Mouse (Mus musculus) MEL (cell line): ENCODE results near the gene Gpr137. TPM values are rescaled to one million over a fixed set of nuclear protein-coding genes. Genes with fewer than 3 reads are reported as not detected.

Experiments used
- DNase-seq: peaks from one replicate; pipeline ENCODE4 v3.0.0; 2011; ENCODE audit warnings: low read depth, low spot score
- H3K27ac ChIP-seq: 2 replicates; pipeline ENCODE4 v1.5.1; 2012; ENCODE audit warnings: low read depth, mild to moderate bottlenecking, control low read depth, low read length, moderate library complexity; ENCODE audit not compliant: control insufficient read depth
- H3K27me3 ChIP-seq, 2 experiments: fragments of 150-350 bp in 1 of 2; sonication (generic) in 1 of 2; 2 replicates each; pipeline ENCODE4 v1.6.1; 2012; ENCODE audit warnings: low read length in 2 of 2, mild to moderate bottlenecking in 2 of 2, improper control_type of control experiment in 1 of 2, moderate library complexity in 1 of 2; ENCODE audit not compliant: insufficient read depth in 2 of 2, control insufficient read depth in 1 of 2
- H3K36me3 ChIP-seq, 2 experiments: 2 replicates each; pipeline ENCODE4 v1.6.1; 2012 to 2014; ENCODE audit warnings: low read length in 2 of 2, improper control_type of control experiment in 1 of 2, inconsistent platforms in 1 of 2, mild to moderate bottlenecking in 1 of 2; ENCODE audit not compliant: insufficient read depth in 2 of 2, control insufficient read depth in 1 of 2
- H3K4me1 ChIP-seq, 2 experiments: fragments of 150-350 bp in 1 of 2; sonication (generic) in 1 of 2; 2 replicates each; pipeline ENCODE4 v1.6.1; 2012; ENCODE audit warnings: low read length in 2 of 2, improper control_type of control experiment in 1 of 2, mild to moderate bottlenecking in 1 of 2; ENCODE audit not compliant: insufficient read depth in 2 of 2, control insufficient read depth in 1 of 2
- H3K4me3 ChIP-seq, 2 experiments: fragments of 150-350 bp in 1 of 2; sonication (generic) in 1 of 2; 2 replicates each; pipeline ENCODE4 v1.5.1; 2012; ENCODE audit warnings: low read depth in 2 of 2, low read length in 2 of 2, mild to moderate bottlenecking in 2 of 2, moderate library complexity in 2 of 2, control low read depth in 1 of 2, improper control_type of control experiment in 1 of 2; ENCODE audit not compliant: control insufficient read depth in 1 of 2, insufficient read depth in 1 of 2
- H3K79me2 ChIP-seq: 2 replicates; pipeline ENCODE4 v1.6.1; 2012; ENCODE audit warnings: mild to moderate bottlenecking, low read length, moderate library complexity; ENCODE audit not compliant: control insufficient read depth, poor library complexity, insufficient read depth
- H3K9ac ChIP-seq: 2 replicates; pipeline ENCODE4 v1.6.1; 2012; ENCODE audit warnings: low read depth, mild to moderate bottlenecking, control low read depth, low read length, moderate library complexity; ENCODE audit not compliant: control insufficient read depth, poor library complexity, severe bottlenecking
- H3K9me3 ChIP-seq: fragments of 150-350 bp; sonication (generic); replicated peaks from 2 replicates; pipeline ENCODE4 v1.6.1; 2012; ENCODE audit warnings: mild to moderate bottlenecking, low read length, improper control_type of control experiment, moderate library complexity; ENCODE audit not compliant: insufficient read depth
- CHD1 ChIP-seq: IDR thresholded peaks from 2 replicates; pipeline ENCODE4 v1.6.1; 2012; ENCODE audit warnings: low read depth, mild to moderate bottlenecking, inconsistent platforms, low read length, improper control_type of control experiment
- CHD2 ChIP-seq: IDR thresholded peaks from 2 replicates; pipeline ENCODE4 v1.6.1; 2011; ENCODE audit warnings: low read length, improper control_type of control experiment
- CTCF ChIP-seq, 3 experiments: IDR thresholded peaks in 2 of 3; conservative IDR thresholded peaks in 1 of 3; 2 replicates each; pipeline ENCODE4 v1.5.1; 2011 to 2012; ENCODE audit warnings: low read length in 3 of 3, low read depth in 2 of 3, mild to moderate bottlenecking in 2 of 3, improper control_type of control experiment in 1 of 3, inconsistent platforms in 1 of 3, mixed read lengths in 1 of 3, moderate library complexity in 1 of 3; ENCODE audit not compliant: control insufficient read depth in 1 of 3, insufficient read depth in 1 of 3, poor library complexity in 1 of 3, severe bottlenecking in 1 of 3
- E2F4 ChIP-seq: IDR thresholded peaks from 2 replicates; pipeline ENCODE4 v1.6.1; 2011; ENCODE audit warnings: low read depth, low read length, improper control_type of control experiment, borderline replicate concordance
- ELF1 ChIP-seq: IDR thresholded peaks from 2 replicates; pipeline ENCODE4 v1.6.1; 2014; ENCODE audit warnings: low read depth, mild to moderate bottlenecking, inconsistent platforms, low read length, improper control_type of control experiment, moderate library complexity
- EP300 ChIP-seq, 2 experiments: IDR thresholded peaks; 2 replicates each; pipeline ENCODE4 v1.6.1; 2011; ENCODE audit warnings: improper control_type of control experiment in 2 of 2, low read length in 2 of 2, low read depth in 1 of 2, mild to moderate bottlenecking in 1 of 2
- GABPA ChIP-seq: IDR thresholded peaks from 2 replicates; pipeline ENCODE4 v1.6.1; 2012; ENCODE audit warnings: low read depth, mild to moderate bottlenecking, inconsistent platforms, low read length, improper control_type of control experiment, moderate library complexity
- JUND ChIP-seq: IDR thresholded peaks from 2 replicates; pipeline ENCODE4 v1.6.1; 2011; ENCODE audit warnings: low read depth, mild to moderate bottlenecking, improper control_type of control experiment, low read length
- MAFK ChIP-seq: IDR thresholded peaks from 2 replicates; pipeline ENCODE4 v1.6.1; 2011; ENCODE audit warnings: low read depth, mild to moderate bottlenecking, low read length, improper control_type of control experiment, borderline replicate concordance
- MAX ChIP-seq: IDR thresholded peaks from 2 replicates; pipeline ENCODE4 v1.6.1; 2011; ENCODE audit warnings: low read length, improper control_type of control experiment
- MEF2A ChIP-seq: IDR thresholded peaks from 2 replicates; pipeline ENCODE4 v1.6.1; 2014; ENCODE audit warnings: low read depth, mild to moderate bottlenecking, inconsistent platforms, low read length, improper control_type of control experiment; ENCODE audit not compliant: poor library complexity, insufficient replicate concordance, severe bottlenecking; ENCODE audit errors: extremely low read depth
- MXI1 ChIP-seq: IDR thresholded peaks from 2 replicates; pipeline ENCODE4 v1.6.1; 2011; ENCODE audit warnings: mild to moderate bottlenecking, low read depth, low read length, improper control_type of control experiment
- MYB ChIP-seq: IDR thresholded peaks from 2 replicates; pipeline ENCODE4 v1.6.1; 2011; ENCODE audit warnings: mild to moderate bottlenecking, low read depth, low read length, improper control_type of control experiment
- NELFE ChIP-seq: IDR thresholded peaks from 2 replicates; pipeline ENCODE4 v1.6.1; 2011; ENCODE audit warnings: low read depth, low read length, improper control_type of control experiment
- POLR2AphosphoS2 ChIP-seq: IDR thresholded peaks from 2 replicates; pipeline ENCODE4 v1.6.1; 2011; ENCODE audit warnings: low read length, improper control_type of control experiment
- POLR2AphosphoS5 ChIP-seq: IDR thresholded peaks from 2 replicates; pipeline ENCODE4 v1.6.1; 2012; ENCODE audit warnings: low read depth, borderline replicate concordance, mild to moderate bottlenecking, inconsistent platforms, low read length, moderate library complexity, mixed read lengths
- SIN3A ChIP-seq: IDR thresholded peaks from 2 replicates; pipeline ENCODE4 v1.6.1; 2012; ENCODE audit warnings: low read length, improper control_type of control experiment, inconsistent platforms
- SMC3 ChIP-seq: IDR thresholded peaks from 2 replicates; pipeline ENCODE4 v1.6.1; 2011; ENCODE audit warnings: low read depth, low read length, improper control_type of control experiment
- TAL1 ChIP-seq: IDR thresholded peaks from 2 replicates; pipeline ENCODE4 v1.6.1; 2012; ENCODE audit warnings: mild to moderate bottlenecking, inconsistent platforms, low read length, moderate library complexity, mixed read lengths
- TBP ChIP-seq: IDR thresholded peaks from 2 replicates; pipeline ENCODE4 v1.8.0; 2011; ENCODE audit warnings: low read depth, low read length, improper control_type of control experiment
- TCF12 ChIP-seq: IDR thresholded peaks from 2 replicates; pipeline ENCODE4 v1.6.1; 2014; ENCODE audit warnings: low read depth, mild to moderate bottlenecking, inconsistent platforms, low read length, improper control_type of control experiment, moderate library complexity
- USF1 ChIP-seq: IDR thresholded peaks from 2 replicates; pipeline ENCODE4 v1.6.1; 2014; ENCODE audit warnings: low read depth, mild to moderate bottlenecking, inconsistent platforms, low read length, improper control_type of control experiment, moderate library complexity
- USF2 ChIP-seq, 2 experiments: IDR thresholded peaks; 2 replicates each; pipeline ENCODE4 v1.6.1; 2011 to 2012; ENCODE audit warnings: improper control_type of control experiment in 2 of 2, low read length in 2 of 2, borderline replicate concordance in 1 of 2, inconsistent platforms in 1 of 2, low read depth in 1 of 2, mild to moderate bottlenecking in 1 of 2; ENCODE audit not compliant: insufficient read depth in 1 of 2
- ZMIZ1 ChIP-seq: IDR thresholded peaks from 2 replicates; pipeline ENCODE4 v1.6.1; 2012; ENCODE audit warnings: low read depth, mild to moderate bottlenecking, inconsistent platforms, low read length, improper control_type of control experiment, moderate library complexity
- ZNF384 ChIP-seq: IDR thresholded peaks from 2 replicates; pipeline ENCODE4 v1.6.1; 2012; ENCODE audit warnings: low read depth, mild to moderate bottlenecking, inconsistent platforms, low read length, improper control_type of control experiment
- polyA plus RNA-seq, 2 experiments: library from polyadenylated mRNA; stranded (reverse) in 1 of 2; unstranded in 1 of 2; fragments of >175 nt in 1 of 2; fragments of >200 nt in 1 of 2; gene quantifications; 2 replicates each; pipeline versions ENCODE4 v1.2.1 to v1.2.4; 2012; ENCODE audit warnings: low replicate concordance in 2 of 2, low read depth in 1 of 2; ENCODE audit not compliant: insufficient read length in 2 of 2, insufficient read depth in 1 of 2, missing spikeins in 1 of 2
- total RNA-seq: library from RNA; depleted of rRNA; stranded (reverse); fragments of 300-350 nt; gene quantifications from 2 replicates; pipeline ENCODE4 v1.2.3, GENCODE M21; 2012

The Gpr137 gene
- total and polyA plus RNA-seq, 3 experiments: 27.1 to 35.3 TPM; not detected in 1

DNA sequence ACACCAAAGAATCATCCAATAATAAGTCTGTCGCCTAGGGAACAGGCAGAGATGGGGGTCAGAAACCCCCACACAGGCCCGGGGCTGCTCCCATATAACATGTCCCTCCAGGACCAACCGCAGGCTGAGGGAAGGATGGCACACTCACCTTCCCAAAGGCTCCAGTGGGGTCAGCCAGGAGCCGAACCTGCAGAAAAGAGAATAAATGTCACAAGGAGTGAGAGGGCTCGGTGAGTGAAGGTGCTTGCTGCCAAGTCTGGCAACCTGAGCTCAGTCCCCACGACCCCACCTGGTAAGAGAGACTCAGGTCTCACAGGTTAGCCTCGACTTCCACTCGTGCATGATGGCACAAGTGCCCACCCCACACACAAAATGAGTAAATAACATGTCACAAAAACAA, 35.2 kb downstream of the Gpr137 start:
- DNase-seq: no peak
- H3K36me3 ChIP-seq: peaks cover 0 to 10% of the 10 kb centered on the region in 2 experiments
- H3K79me2 ChIP-seq: peaks cover 30% of the 10 kb centered on the region
- no peak overlapping the region for H3K4me3 ChIP-seq
- no peaks in the 10 kb centered on the region for H3K27me3 ChIP-seq
- H3K27ac ChIP-seq: no peak overlapping the region
- H3K9ac ChIP-seq: no peak overlapping the region
- no peaks in the 10 kb centered on the region for H3K9me3 ChIP-seq
- H3K4me1 ChIP-seq: peaks cover 0 to 8% of the 10 kb centered on the region in 2 experiments; a peak in 2 of 4 replicates
- TF ChIP-seq TAL1 (no peak), POLR2AphosphoS5 (no peak), MAFK (no peak), ZNF384 (no peak), ELF1 (no peak), CHD2 (no peak), E2F4 (no peak), MXI1 (no peak), GABPA (no peak), CHD1 (no peak), SMC3 (no peak), TCF12 (no peak), CTCF (IDR thresholded peaks at IDR 0.05 in 2 of 3, conservative IDR thresholded peaks at IDR 0.05 in 1 of 3; ENCODE audit: control insufficient read depth in 1 of 3, insufficient read depth in 1 of 3, low read depth in 2 of 3, low read length in 3 of 3, poor library complexity in 1 of 3, severe bottlenecking in 1 of 3) (no peak)
- TF ChIP-seq, all 39 proteins: peak for 0

DNA sequence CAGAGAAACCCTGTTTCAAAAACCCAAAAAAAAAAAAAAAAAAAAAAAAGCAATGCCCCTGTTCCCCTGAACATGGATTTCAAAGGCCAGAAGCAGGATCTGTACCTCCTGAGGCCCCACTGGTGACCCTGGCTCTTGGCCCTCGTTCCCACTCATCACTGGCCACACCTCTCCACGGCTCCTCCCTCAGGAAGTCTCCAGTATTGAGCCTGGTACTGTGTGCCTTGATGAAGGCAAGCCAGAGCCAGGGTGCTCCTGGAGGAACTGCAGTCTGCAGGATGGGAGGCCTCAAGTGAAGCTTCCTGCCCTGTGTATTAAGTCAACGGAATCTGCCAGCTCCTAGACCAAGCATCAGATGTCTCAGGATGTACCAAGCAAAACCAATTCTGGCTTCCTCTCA, 36.1 kb downstream of the Gpr137 start:
- Histone ChIP-seq H3K36me3 (peaks cover 0 to 8% of the 10 kb centered on the region in 2 experiments; a peak in 3 of 4 replicates), H3K27ac (no peak overlapping the region), H3K9ac (no peak overlapping the region), H3K9me3 (no peaks in the 10 kb centered on the region), H3K79me2 (peaks cover 25% of the 10 kb centered on the region), H3K27me3 (no peaks in the 10 kb centered on the region), H3K4me1 (peaks cover 0 to 8% of the 10 kb centered on the region in 2 experiments; a peak in 2 of 4 replicates), H3K4me3 (no peak overlapping the region)
- TF ChIP-seq ZMIZ1 (no peak), POLR2AphosphoS2 (no peak), SIN3A (no peak), POLR2AphosphoS5 (no peak), EP300 (IDR thresholded peaks at IDR 0.05; ENCODE audit: low read depth in 1 of 2, low read length in 2 of 2) (no peak), USF1 (no peak), MEF2A (no peak), ELF1 (no peak), ZNF384 (no peak), MAX (no peak), JUND (no peak), GABPA (no peak), TBP (no peak), MYB (no peak), NELFE (no peak), USF2 (IDR thresholded peaks at IDR 0.05; ENCODE audit: borderline replicate concordance in 1 of 2, insufficient read depth in 1 of 2, low read depth in 1 of 2, low read length in 2 of 2) (no peak)
- no peak for DNase-seq
